Mouse (Mus musculus): ENCODE measurements around the gene Rem1. TPM values are rescaled to one million over a fixed set of nuclear protein-coding genes. Genes with fewer than 3 reads are reported as not detected.

Rem1 gene
- 17.2 and 19.7 TPM in 2 replicates for polyA plus RNA-seq (2015; fragmentation: Nextera tagmentation; extraction: Ambion mirVana)

DNA sequence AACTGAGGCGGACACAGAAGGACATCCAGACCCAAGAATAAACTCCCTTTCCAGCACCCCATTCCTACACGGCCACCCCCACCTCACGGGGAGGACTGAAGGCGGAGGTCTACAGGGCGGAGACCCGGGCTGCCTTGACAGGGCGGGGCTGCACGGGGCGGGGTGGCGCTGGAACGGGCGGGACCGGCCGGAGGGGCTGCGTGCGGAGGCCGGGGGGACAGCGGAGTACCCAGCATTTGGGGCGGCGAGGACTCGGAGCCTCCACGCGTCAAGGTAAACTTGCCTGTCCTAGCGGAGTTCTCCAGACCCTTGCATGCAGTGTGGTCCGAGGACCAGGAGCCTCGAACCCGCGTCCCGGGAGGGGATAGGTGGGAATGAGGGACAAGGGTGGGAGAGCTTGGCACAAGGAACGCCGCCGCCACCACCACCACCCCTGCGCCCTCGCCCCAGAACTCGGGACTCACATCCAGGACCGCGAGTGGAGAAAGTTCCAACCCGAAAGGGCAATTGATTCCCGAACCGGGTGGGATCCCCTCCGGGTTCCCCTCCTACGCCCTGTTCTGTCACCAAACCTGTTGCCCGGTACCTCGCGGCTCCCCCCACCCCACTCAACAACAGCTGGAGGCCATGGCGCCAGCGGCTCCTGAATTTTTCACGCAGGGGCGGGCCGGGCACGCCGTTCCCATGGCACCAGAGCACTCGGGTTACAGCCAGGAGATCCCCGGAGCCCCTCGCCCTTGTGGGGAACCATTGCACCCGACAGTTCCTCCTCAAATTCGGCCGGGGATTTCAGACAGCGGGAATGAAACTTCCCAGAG is at the start of gene Rem1:
Gene Rem1 (plus strand): TSS at position 178 of the 818 bp plus-strand sequence.
- Histone ChIP-seq H3K36me3 (ENCODE audit: control insufficient read depth, insufficient read depth, low read length) (no peaks in the 10 kb centered on the region), H3K4me2 (replicated peaks; ENCODE audit: low read depth) (peak within 1 kb of the TSS; percentile 71), H3K9me3 (ENCODE audit: control insufficient read depth, low read length) (no peaks in the 10 kb centered on the region), H3K27me3 (ENCODE audit: control insufficient read depth, insufficient read depth, low read length) (no peaks in the 10 kb centered on the region), H3K4me1 (replicated peaks; ENCODE audit: control insufficient read depth, insufficient read depth) (no peaks in the 10 kb centered on the region), H3K4me3 (ENCODE audit: low read depth, low read length) (peak within 1 kb of the TSS; percentile 57), H3K9ac (ENCODE audit: low read length) (peak within 1 kb of the TSS; percentile 76), H3K27ac (replicated peaks) (peak within 1 kb of the TSS; percentile 69)
- DNase-seq (ENCODE audit: low spot score), result peak; percentile 37
- under 1% methylated on average over 58 of the region's 59 CpGs for WGBS
- peak; percentile 72 for ATAC-seq (ENCODE audit: low FRiP score, low TSS enrichment)
- TF ChIP-seq EP300 (optimal IDR thresholded peaks at IDR 0.05), result no peak
- TF ChIP-seq CTCF (IDR thresholded peaks at IDR 0.05; ENCODE audit: low read depth), result no peak

DNA sequence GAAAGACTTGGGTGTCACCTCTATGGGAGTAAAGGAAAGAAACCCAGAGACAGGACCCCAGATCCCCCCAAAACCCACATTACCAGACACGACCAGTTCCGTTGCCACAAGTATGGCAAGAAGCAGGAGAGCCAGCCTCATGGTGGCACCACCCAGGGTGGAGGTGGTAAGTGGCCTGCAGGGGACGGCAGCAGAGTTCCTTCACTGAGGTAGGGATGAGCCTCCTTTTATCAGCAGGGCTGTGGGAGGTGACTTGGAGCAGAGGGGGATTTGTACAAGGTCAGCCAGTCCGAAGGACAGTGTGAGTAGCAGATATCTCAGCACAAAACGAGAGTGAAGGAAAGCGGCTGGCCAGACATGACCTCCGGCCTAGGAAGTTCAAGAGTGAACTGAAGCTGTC is 46.6 kb upstream of the Rem1 start, which contains the start of gene Defb19:
Gene Defb19 (minus strand): TSS at position 206 of the 400 bp plus-strand sequence.
- 60% methylated on average over 7 of the region's 7 CpGs for WGBS
- Histone ChIP-seq H3K36me3 (ENCODE audit: control insufficient read depth, insufficient read depth, low read length) (no peaks in the 10 kb centered on the region), H3K9me3 (ENCODE audit: control insufficient read depth, low read length) (no peaks in the 10 kb centered on the region), H3K27me3 (ENCODE audit: control insufficient read depth, insufficient read depth, low read length) (no peaks in the 10 kb centered on the region), H3K27ac (replicated peaks) (no peak within 1 kb of the TSS), H3K4me2 (replicated peaks; ENCODE audit: low read depth) (no peak within 1 kb of the TSS), H3K4me1 (replicated peaks; ENCODE audit: control insufficient read depth, insufficient read depth) (no peaks in the 10 kb centered on the region), H3K4me3 (ENCODE audit: low read depth, low read length) (no peak within 1 kb of the TSS), H3K9ac (ENCODE audit: low read length) (no peak within 1 kb of the TSS)
- DNase-seq (ENCODE audit: low spot score) (no peak), ATAC-seq (ENCODE audit: low FRiP score, low TSS enrichment) (no peak)
- no peak for TF ChIP-seq CTCF (IDR thresholded peaks at IDR 0.05; ENCODE audit: low read depth)
- TF ChIP-seq EP300 (optimal IDR thresholded peaks at IDR 0.05), result no peak

DNA sequence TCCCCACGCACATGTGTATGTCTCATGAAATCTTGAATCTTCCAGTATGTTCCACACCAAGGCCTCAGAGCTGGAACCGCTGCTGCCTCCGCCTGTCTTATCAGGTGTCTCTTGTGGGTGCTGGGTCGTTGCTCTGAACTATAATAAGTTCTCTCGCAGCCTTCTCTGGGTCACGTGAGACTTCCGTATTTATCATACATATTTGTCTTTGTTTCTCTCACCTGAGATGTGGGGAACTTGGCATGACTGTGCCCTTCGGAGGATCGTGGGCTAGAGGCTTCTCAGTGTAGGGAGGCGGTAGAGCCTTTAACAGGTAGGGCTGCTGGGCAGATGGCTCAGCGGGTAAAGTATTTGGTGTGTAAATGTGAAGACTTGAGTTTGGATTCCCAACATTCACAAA is 46.1 kb upstream of the Rem1 start:
- Histone ChIP-seq H3K4me1 (replicated peaks; ENCODE audit: control insufficient read depth, insufficient read depth) (no peaks in the 10 kb centered on the region), H3K36me3 (ENCODE audit: control insufficient read depth, insufficient read depth, low read length) (no peaks in the 10 kb centered on the region), H3K27ac (replicated peaks) (no peak overlapping the region), H3K4me3 (ENCODE audit: low read depth, low read length) (no peak overlapping the region), H3K4me2 (replicated peaks; ENCODE audit: low read depth) (no peak overlapping the region), H3K9ac (ENCODE audit: low read length) (no peak overlapping the region), H3K9me3 (ENCODE audit: control insufficient read depth, low read length) (no peaks in the 10 kb centered on the region), H3K27me3 (ENCODE audit: control insufficient read depth, insufficient read depth, low read length) (no peaks in the 10 kb centered on the region)
- DNase-seq (ENCODE audit: low spot score) (no peak), ATAC-seq (ENCODE audit: low FRiP score, low TSS enrichment) (no peak)
- whole genome bisulfite sequencing, result 77% methylated on average over 11 of the region's 11 CpGs
- TF ChIP-seq EP300 (optimal IDR thresholded peaks at IDR 0.05) (no peak), CTCF (IDR thresholded peaks at IDR 0.05; ENCODE audit: low read depth) (no peak)

DNA sequence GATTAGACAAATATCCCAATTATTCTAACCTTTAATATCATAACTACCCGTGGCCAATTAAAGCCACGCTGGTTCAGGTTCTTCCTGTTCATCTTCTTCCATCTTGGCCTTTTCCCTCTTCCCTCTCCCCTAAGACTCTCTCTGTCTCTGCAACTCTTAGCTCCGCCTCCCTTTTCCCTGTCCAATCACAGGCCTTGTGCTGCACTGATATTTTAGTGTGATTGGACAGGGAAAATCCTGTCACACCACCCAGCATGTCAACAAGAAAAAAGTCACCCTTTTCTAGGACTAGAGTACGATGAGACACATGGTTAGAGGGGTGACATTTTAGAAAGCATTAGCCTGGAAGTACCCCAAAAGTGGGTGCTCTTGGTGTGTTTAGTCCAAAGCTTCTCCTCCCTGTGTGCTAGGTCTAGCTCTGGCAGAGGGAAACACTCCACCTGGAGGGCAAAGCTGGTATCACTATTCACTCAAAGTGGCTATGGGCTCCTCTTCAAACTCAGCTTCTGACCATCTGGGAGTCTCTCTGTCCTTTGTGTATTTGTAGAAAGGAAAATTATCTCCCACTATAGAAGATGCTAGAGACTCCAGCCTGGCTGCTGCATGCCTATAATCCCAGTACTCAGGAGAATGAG is 39.7 kb upstream of the Rem1 start:
- Histone ChIP-seq H3K4me3 (ENCODE audit: low read depth, low read length) (no peak overlapping the region), H3K4me2 (replicated peaks; ENCODE audit: low read depth) (no peak overlapping the region), H3K9ac (ENCODE audit: low read length) (no peak overlapping the region), H3K9me3 (ENCODE audit: control insufficient read depth, low read length) (no peaks in the 10 kb centered on the region), H3K4me1 (replicated peaks; ENCODE audit: control insufficient read depth, insufficient read depth) (no peaks in the 10 kb centered on the region), H3K36me3 (ENCODE audit: control insufficient read depth, insufficient read depth, low read length) (no peaks in the 10 kb centered on the region), H3K27ac (replicated peaks) (no peak overlapping the region), H3K27me3 (ENCODE audit: control insufficient read depth, insufficient read depth, low read length) (no peaks in the 10 kb centered on the region)
- 81% methylated on average over 4 of the region's 4 CpGs for WGBS
- ATAC-seq (ENCODE audit: low FRiP score, low TSS enrichment) (0 out of 2 replicates have a peak, but pooled peaks have one; percentile 32), DNase-seq (ENCODE audit: low spot score) (no peak)
- TF ChIP-seq CTCF (IDR thresholded peaks at IDR 0.05; ENCODE audit: low read depth), result peak; percentile 61
- TF ChIP-seq EP300 (optimal IDR thresholded peaks at IDR 0.05), result no peak

DNA sequence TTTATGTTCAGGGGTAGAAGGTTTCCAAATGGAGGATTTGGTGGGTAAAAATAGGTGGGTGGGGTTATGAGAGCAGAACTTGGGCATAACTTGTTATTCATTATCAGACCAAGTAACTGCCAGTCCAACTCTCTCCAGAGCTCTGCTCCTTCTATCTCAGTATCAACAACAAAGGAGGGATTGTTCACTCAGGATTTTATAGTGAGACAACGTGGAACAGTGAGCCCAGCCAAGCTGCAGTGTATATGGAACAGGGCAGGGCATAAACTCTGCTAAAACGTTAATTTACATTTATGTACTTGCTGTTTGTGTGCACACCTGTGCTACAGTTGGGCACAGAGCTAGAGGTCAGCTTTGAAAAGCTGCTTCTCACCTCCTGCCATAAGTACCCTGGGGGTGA is 38.3 kb upstream of the Rem1 start:
- H3K36me3 ChIP-seq (ENCODE audit: control insufficient read depth, insufficient read depth, low read length), result no peaks in the 10 kb centered on the region
- 16% methylated on average over 2 of the region's 2 CpGs for WGBS
- no peak overlapping the region for H3K4me3 ChIP-seq (ENCODE audit: low read depth, low read length)
- no peaks in the 10 kb centered on the region for H3K9me3 ChIP-seq (ENCODE audit: control insufficient read depth, low read length)
- ATAC-seq (ENCODE audit: low FRiP score, low TSS enrichment) (no peak), DNase-seq (ENCODE audit: low spot score) (no peak)
- no peak overlapping the region for H3K27ac ChIP-seq (replicated peaks)
- no peak for TF ChIP-seq CTCF (IDR thresholded peaks at IDR 0.05; ENCODE audit: low read depth)
- TF ChIP-seq EP300 (optimal IDR thresholded peaks at IDR 0.05), result no peak
- no peak overlapping the region for H3K4me2 ChIP-seq (replicated peaks; ENCODE audit: low read depth)
- no peaks in the 10 kb centered on the region for H3K27me3 ChIP-seq (ENCODE audit: control insufficient read depth, insufficient read depth, low read length)
- H3K9ac ChIP-seq (ENCODE audit: low read length), result no peak overlapping the region
- H3K4me1 ChIP-seq (replicated peaks; ENCODE audit: control insufficient read depth, insufficient read depth), result no peaks in the 10 kb centered on the region

DNA sequence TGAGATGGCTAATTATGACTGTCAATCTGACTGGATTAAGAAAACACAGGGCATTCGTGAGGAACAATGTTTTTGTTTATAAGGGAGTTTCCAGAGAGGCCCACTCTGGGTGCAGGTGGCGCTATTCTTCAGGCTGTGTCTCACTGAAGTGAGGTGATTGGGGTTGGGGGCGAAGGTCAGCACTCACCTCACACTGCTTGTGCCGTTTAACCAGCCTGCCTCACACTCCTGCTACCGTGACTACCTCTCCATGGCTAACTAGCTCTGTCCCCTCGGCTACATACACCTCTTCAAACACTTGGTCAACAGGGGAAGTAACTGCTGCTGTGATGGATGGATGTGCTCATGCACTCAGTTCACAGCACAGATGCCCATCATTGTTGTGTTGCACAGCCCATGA is 37.7 kb upstream of the Rem1 start:
- Histone ChIP-seq H3K4me1 (replicated peaks; ENCODE audit: control insufficient read depth, insufficient read depth) (no peaks in the 10 kb centered on the region), H3K4me3 (ENCODE audit: low read depth, low read length) (no peak overlapping the region), H3K9me3 (ENCODE audit: control insufficient read depth, low read length) (no peaks in the 10 kb centered on the region), H3K27me3 (ENCODE audit: control insufficient read depth, insufficient read depth, low read length) (no peaks in the 10 kb centered on the region), H3K4me2 (replicated peaks; ENCODE audit: low read depth) (no peak overlapping the region), H3K9ac (ENCODE audit: low read length) (no peak overlapping the region), H3K27ac (replicated peaks) (no peak overlapping the region), H3K36me3 (ENCODE audit: control insufficient read depth, insufficient read depth, low read length) (no peaks in the 10 kb centered on the region)
- WGBS, result 32% methylated on average over 6 of the region's 6 CpGs
- DNase-seq (ENCODE audit: low spot score), result no peak
- ATAC-seq (ENCODE audit: low FRiP score, low TSS enrichment), result no peak
- no peak for TF ChIP-seq CTCF (IDR thresholded peaks at IDR 0.05; ENCODE audit: low read depth)
- no peak for TF ChIP-seq EP300 (optimal IDR thresholded peaks at IDR 0.05)
